Mouse (Mus musculus) thymus, adult 2 months (tissue): Measurements from ENCODE around the gene Eri2. TPM values are rescaled to one million over a fixed set of nuclear protein-coding genes. Genes with fewer than 3 reads are reported as not detected.

ENCODE experiments used
- DNase-seq: peaks from one replicate; pipeline ENCODE4 v3.0.0; 2021
- H3K27ac ChIP-seq: fragments of 200-500 bp; 2 replicates; pipeline ENCODE4 v1.5.1; 2012; ENCODE audit warnings: low read length, control low read depth; ENCODE audit not compliant: control insufficient read depth, insufficient read depth
- H3K27me3 ChIP-seq: fragments of 200-500 bp; 2 replicates; pipeline ENCODE4 v1.6.1; 2012; ENCODE audit warnings: mild to moderate bottlenecking, low read length, moderate library complexity, mixed read lengths; ENCODE audit not compliant: control insufficient read depth, insufficient read depth
- H3K36me3 ChIP-seq: fragments of 200-500 bp; 2 replicates; pipeline ENCODE4 v1.6.1; 2012; ENCODE audit warnings: mild to moderate bottlenecking, low read length, moderate library complexity; ENCODE audit not compliant: control insufficient read depth, insufficient read depth
- H3K4me1 ChIP-seq: fragments of 200-500 bp; replicated peaks from 2 replicates; pipeline ENCODE4 v1.6.1; 2012; ENCODE audit warnings: low read length; ENCODE audit not compliant: control insufficient read depth, insufficient read depth
- H3K4me3 ChIP-seq: fragments of 200-500 bp; 2 replicates; pipeline ENCODE4 v1.5.1; 2012; ENCODE audit warnings: mild to moderate bottlenecking, low read length, control low read depth, moderate library complexity; ENCODE audit not compliant: control insufficient read depth, insufficient read depth
- CTCF ChIP-seq: fragments of 200-500 bp; IDR thresholded peaks from 2 replicates; pipeline ENCODE4 v1.5.1; 2012; ENCODE audit warnings: mild to moderate bottlenecking, control low read depth, low read length, moderate library complexity, borderline replicate concordance; ENCODE audit not compliant: control insufficient read depth, poor library complexity, insufficient read depth; ENCODE audit errors: extremely low read depth
- POLR2A ChIP-seq: fragments of 200-500 bp; IDR thresholded peaks from 2 replicates; pipeline ENCODE4 v1.6.1; 2012; ENCODE audit warnings: mild to moderate bottlenecking, low read length, control low read depth, moderate library complexity; ENCODE audit not compliant: control insufficient read depth, poor library complexity, insufficient read depth; ENCODE audit errors: extremely low read depth
- WGBS: fragments of 180-500 bp; shearing (Covaris S2); methylation state at CpG from one replicate; pipeline ENCODE4 v1.1.7; 2018; 5-methylcytosine and 5-hydroxymethylcytosine counted together
- polyA plus RNA-seq: library from polyadenylated mRNA; depleted of rRNA; stranded (reverse); fragments of >200 nt; gene quantifications from 2 replicates; pipeline ENCODE4 v1.2.3, GENCODE M21; 2012

The Eri2 gene
- polyA plus RNA-seq, 1 experiment: 2.9 TPM

DNA sequence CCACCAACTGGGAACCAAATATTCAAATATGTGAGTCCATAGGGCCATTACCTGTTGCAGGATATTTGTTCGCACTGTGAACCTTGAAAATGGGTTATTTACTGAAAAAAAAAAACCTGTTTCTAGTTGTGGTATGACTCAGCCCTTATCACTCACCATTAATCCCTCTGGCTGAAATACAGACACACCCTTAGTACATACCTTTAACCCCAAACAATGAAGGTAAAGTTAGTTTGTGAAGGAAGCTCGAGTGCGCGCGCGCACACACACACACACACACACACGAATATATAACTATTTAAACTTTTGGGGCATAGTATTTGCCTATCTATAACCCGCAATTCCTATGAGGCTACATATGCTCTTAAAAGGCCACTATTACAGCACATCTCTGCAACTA, 24.0 kb downstream of the Eri2 start:
- H3K36me3 ChIP-seq: no peaks in the 10 kb centered on the region
- TF ChIP-seq POLR2A: no peak
- TF ChIP-seq CTCF: no peak
- H3K4me1 ChIP-seq: no peaks in the 10 kb centered on the region
- no peaks in the 10 kb centered on the region for H3K27me3 ChIP-seq
- H3K27ac ChIP-seq: no peak overlapping the region
- DNase-seq: no peak
- H3K4me3 ChIP-seq: no peak overlapping the region
- 96% methylated on average over 8 of the region's 8 CpGs for WGBS

DNA sequence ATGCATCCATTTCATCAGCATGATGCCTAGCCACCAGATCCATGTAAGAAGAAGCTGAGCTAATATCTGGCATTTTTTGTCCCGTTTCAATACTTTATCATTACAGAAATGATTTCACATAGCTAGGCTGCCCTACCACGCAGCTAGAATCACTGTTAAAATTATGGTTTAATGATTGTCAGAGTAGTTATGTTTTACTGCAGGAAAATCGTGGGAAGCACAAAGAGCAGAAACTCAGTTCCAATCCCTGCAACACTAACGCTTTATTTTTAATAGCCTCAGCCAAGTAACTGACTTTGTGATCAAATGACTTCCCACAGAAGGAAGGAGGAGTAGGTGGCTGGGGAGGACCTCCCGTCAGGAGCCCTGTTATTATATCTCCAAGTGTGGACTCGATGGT, 26.9 kb downstream of the Eri2 start:
- no peak for TF ChIP-seq POLR2A
- TF ChIP-seq CTCF: no peak
- no peak overlapping the region for H3K4me3 ChIP-seq
- 89% methylated on average over 6 of the region's 6 CpGs for WGBS
- no peaks in the 10 kb centered on the region for H3K27me3 ChIP-seq
- H3K4me1 ChIP-seq: no peaks in the 10 kb centered on the region
- DNase-seq: no peak
- no peak overlapping the region for H3K27ac ChIP-seq
- H3K36me3 ChIP-seq: no peaks in the 10 kb centered on the region

DNA sequence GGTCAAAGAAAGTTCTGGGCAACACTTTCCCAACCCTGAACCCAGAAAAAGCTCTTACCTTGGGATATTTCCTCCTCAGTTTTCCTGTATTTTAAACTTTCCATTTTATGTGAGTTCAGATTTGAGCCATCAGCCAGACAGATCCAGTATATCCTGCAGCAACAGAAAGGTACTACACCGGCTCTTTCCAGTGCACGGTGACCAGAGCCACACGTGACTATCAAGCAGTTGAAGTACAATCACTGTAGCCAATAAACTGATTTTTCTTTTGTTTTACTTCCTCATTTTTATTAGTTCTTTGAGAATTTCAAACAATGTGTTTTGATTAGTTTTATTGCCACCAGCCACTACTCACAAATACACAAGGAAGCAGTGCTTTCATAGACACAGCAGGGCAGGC, 29.5 kb downstream of the Eri2 start:
- no peak overlapping the region for H3K27ac ChIP-seq
- H3K27me3 ChIP-seq: no peaks in the 10 kb centered on the region
- no peak overlapping the region for H3K4me3 ChIP-seq
- H3K36me3 ChIP-seq: no peaks in the 10 kb centered on the region
- H3K4me1 ChIP-seq: no peaks in the 10 kb centered on the region
- no peak for DNase-seq
- no peak for TF ChIP-seq CTCF
- TF ChIP-seq POLR2A: no peak
- 71% methylated on average over 3 of the region's 3 CpGs for WGBS

DNA sequence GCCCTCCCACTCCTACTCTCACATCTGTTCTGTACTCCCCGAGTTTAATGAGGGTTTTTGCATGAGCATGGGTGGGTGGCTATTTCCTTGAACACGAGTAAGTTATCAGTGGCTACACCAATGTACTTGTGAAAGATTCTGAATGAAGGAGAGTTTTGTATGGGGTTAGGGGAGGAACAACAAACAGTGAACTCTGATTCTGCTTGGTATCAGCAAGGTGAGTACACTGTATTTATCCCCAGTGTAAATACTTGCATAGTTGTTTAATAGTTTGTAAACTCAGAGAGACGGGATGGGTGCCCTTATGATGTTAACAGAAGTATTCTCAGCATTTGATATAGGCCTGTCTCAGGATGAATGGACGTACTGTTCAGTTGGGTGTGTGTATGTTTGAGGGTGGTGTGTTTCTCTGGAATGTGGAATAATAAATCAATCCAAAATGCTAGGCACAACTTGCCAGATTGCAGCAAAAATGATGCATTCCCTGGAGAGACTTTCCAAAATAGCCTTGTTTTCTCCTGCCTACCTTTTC, 31.6 kb downstream of the Eri2 start:
- Histone ChIP-seq H3K36me3 (no peaks in the 10 kb centered on the region), H3K4me3 (no peak overlapping the region), H3K27me3 (no peaks in the 10 kb centered on the region), H3K4me1 (no peaks in the 10 kb centered on the region), H3K27ac (no peak overlapping the region)
- 69% methylated on average over 4 of the region's 4 CpGs for WGBS
- no peak for DNase-seq
- TF ChIP-seq POLR2A: no peak
- TF ChIP-seq CTCF: no peak

DNA sequence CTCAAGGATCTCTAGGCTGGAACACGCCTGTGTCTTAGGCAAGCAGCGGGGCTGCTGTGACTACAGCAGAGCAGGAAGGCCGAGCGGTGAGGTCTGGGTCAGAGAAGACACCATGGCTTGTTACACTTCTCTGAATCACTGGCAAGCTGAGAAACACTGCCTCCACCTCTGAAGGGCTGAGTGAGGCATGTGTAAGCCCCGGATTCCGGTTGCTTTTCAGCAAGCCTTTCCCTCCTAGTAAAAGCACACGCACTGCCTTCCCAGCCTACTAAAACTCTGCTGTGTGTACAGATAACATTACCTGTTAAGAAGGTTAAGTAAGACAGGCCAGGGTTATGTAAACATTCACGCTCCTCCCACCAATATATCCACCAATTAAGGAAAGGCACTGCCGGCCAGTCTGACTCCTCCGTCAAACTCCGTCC, 33.3 kb downstream of the Eri2 start, which contains the start of gene Acsm3:
Gene Acsm3 (plus strand): TSS at position 397 of the 425 bp plus-strand sequence.
- WGBS: 76% methylated on average over 11 of the region's 11 CpGs
- no peaks in the 10 kb centered on the region for H3K4me1 ChIP-seq
- H3K4me3 ChIP-seq: no peak within 1 kb of the TSS
- H3K27me3 ChIP-seq: no peaks in the 10 kb centered on the region
- TF ChIP-seq CTCF: no peak
- TF ChIP-seq POLR2A: no peak
- no peak within 1 kb of the TSS for H3K27ac ChIP-seq
- H3K36me3 ChIP-seq: no peaks in the 10 kb centered on the region
- DNase-seq: no peak

DNA sequence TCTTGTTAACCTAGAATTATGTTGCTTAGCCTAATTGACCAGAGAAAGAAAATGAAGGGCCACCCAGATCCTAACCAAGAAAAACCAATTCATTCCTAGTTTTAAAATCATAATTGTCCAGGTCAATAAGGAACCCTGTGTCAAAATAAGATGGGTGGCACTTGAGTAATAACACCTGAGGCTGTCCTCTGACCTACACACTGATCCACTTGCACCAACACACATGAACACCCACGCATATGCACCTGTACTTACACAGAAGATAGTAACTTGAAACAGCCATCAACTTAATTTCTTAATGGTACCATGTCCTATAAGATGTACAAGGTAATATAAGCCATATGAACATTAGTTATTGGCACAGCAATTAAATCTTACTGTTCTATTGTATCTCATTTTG, 40.2 kb downstream of the Eri2 start:
- H3K4me3 ChIP-seq: no peak overlapping the region
- no peaks in the 10 kb centered on the region for H3K4me1 ChIP-seq
- no peaks in the 10 kb centered on the region for H3K27me3 ChIP-seq
- H3K27ac ChIP-seq: no peak overlapping the region
- WGBS: 95% methylated on average over 1 of the region's 1 CpGs
- no peaks in the 10 kb centered on the region for H3K36me3 ChIP-seq
- no peak for TF ChIP-seq POLR2A
- no peak for DNase-seq

DNA sequence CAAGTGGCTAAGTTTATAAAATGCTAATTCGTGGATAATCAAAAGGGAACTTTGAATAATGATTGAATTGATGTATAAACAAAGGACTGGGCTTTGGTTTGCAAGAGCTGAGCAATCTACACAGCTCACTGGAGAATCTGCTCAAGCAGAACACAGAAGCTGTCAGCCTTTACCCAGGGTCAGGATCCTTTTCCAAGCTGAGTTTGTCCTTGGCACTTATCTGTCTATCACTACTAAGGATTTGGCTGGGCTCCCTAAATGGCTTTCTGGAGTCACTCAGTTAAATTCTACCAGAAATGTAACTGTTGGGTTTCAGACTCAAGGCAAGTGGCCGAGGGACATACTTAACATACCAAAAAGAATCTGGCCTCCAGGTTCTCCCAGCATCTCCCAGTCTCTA, 43.9 kb downstream of the Eri2 start:
- no peak for TF ChIP-seq POLR2A
- no peak for TF ChIP-seq CTCF
- Histone ChIP-seq H3K36me3 (no peaks in the 10 kb centered on the region), H3K4me1 (no peaks in the 10 kb centered on the region), H3K27ac (no peak overlapping the region), H3K27me3 (no peaks in the 10 kb centered on the region), H3K4me3 (no peak overlapping the region)
- 76% methylated on average over 2 of the region's 2 CpGs for WGBS
- DNase-seq: no peak
